In genomic region chr13:84062616-84063015, GRCm38 (mm10) we compare ENCODE assay signal across 18 mouse cellular contexts.
DNase-seq lines count a peak whose midpoint lies in the region; ATAC-seq lines count a peak whose summit lies in the region.
"Had no signal": no experiment of that assay in that cellular context is flagged by ENCODE, and none has a peak within 500 bp of the region (broad histone marks: within the 10 kb centered on the region; RNA-seq: fewer than 3 reads in every experiment).

No protein-coding gene starts in this region.

- 64% methylated on average over 2 of the region's 2 CpGs for WGBS in kidney, embryonic 16.5 days
- WGBS in forebrain, embryonic 13.5 days = 7% methylated on average over 2 of the region's 2 CpGs
- 33% methylated on average over 2 of the region's 2 CpGs for WGBS in hindbrain, embryonic 16.5 days
- 31% methylated on average over 2 of the region's 2 CpGs for WGBS in neural tube, embryonic 13.5 days

- no peaks in the 10 kb centered on the region for H3K9me3 ChIP-seq in kidney, embryonic 16.5 days (ENCODE audit: low read length)
- H3K9me3 ChIP-seq in forebrain, embryonic 13.5 days (replicated peaks) = no peaks in the 10 kb centered on the region
- H3K9me3 ChIP-seq in hindbrain, embryonic 16.5 days (ENCODE audit: control insufficient read depth, low read length) = no peaks in the 10 kb centered on the region
- no peaks in the 10 kb centered on the region for H3K9me3 ChIP-seq in neural tube, embryonic 13.5 days
- H3K9me3 ChIP-seq: heart, embryonic 10.5 days; limb, embryonic 10.5 days had no signal

- 0 out of 2 replicates have a peak overlapping the region, but pooled peaks have one; percentile 36 for H3K27ac ChIP-seq in kidney, embryonic 16.5 days (ENCODE audit: low read length)
- H3K27ac ChIP-seq in forebrain, embryonic 13.5 days = peak overlapping the region; percentile 99
- H3K27ac ChIP-seq in hindbrain, embryonic 16.5 days (ENCODE audit: low read depth, low read length) = peak overlapping the region; percentile 93
- peak overlapping the region; percentile 99 for H3K27ac ChIP-seq in neural tube, embryonic 13.5 days (replicated peaks)
- H3K27ac ChIP-seq: gastrocnemius, adult 2 months; heart, embryonic 10.5 days; limb, embryonic 10.5 days; liver, embryonic 14.5 days had no signal

- no peaks in the 10 kb centered on the region for H3K27me3 ChIP-seq in kidney, embryonic 16.5 days (ENCODE audit: insufficient read depth, low read length)
- no peaks in the 10 kb centered on the region for H3K27me3 ChIP-seq in forebrain, embryonic 13.5 days
- no peaks in the 10 kb centered on the region for H3K27me3 ChIP-seq in hindbrain, embryonic 16.5 days (replicated peaks; ENCODE audit: control insufficient read depth, insufficient read depth, low read length)
- H3K27me3 ChIP-seq in neural tube, embryonic 13.5 days = no peaks in the 10 kb centered on the region

- peaks cover 20% of the 10 kb centered on the region for H3K4me1 ChIP-seq in kidney, embryonic 16.5 days (ENCODE audit: insufficient read depth, low read length)
- peaks cover 83% of the 10 kb centered on the region for H3K4me1 ChIP-seq in forebrain, embryonic 13.5 days
- peaks cover 29% of the 10 kb centered on the region for H3K4me1 ChIP-seq in hindbrain, embryonic 16.5 days (ENCODE audit: control insufficient read depth, insufficient read depth, low read depth, low read length)
- H3K4me1 ChIP-seq in neural tube, embryonic 13.5 days (replicated peaks) = peaks cover 67% of the 10 kb centered on the region
- H3K4me1 ChIP-seq: heart, embryonic 10.5 days had no signal

- H3K9ac ChIP-seq in kidney, embryonic 16.5 days (replicated peaks; ENCODE audit: low read length) = no peak overlapping the region
- H3K9ac ChIP-seq in forebrain, embryonic 13.5 days = peak overlapping the region; percentile 74
- H3K9ac ChIP-seq in hindbrain, embryonic 16.5 days (ENCODE audit: low read depth, low read length) = peak overlapping the region; percentile 55
- H3K9ac ChIP-seq in neural tube, embryonic 13.5 days = peak overlapping the region; percentile 81
- H3K9ac ChIP-seq: liver, embryonic 14.5 days had no signal

- DNase-seq in kidney, postnatal 25 days = no peak
- DNase-seq in ovary, postnatal 10 days (ENCODE audit: low spot score) = no peak
- no peak for DNase-seq in yolk sac, embryonic 10.5 days (ENCODE audit: low spot score)
- DNase-seq: gastrocnemius, adult 2 months; heart, postnatal 4 days; kidney, adult 8-10 months; lung, postnatal 36 days; thymus, postnatal 14 days had no signal

- no peak overlapping the region for H3K4me3 ChIP-seq in kidney, embryonic 16.5 days (ENCODE audit: low read length)
- peak overlapping the region; percentile 32 for H3K4me3 ChIP-seq in forebrain, embryonic 13.5 days
- H3K4me3 ChIP-seq in hindbrain, embryonic 16.5 days (ENCODE audit: low read length) = peak overlapping the region; percentile 26
- H3K4me3 ChIP-seq in neural tube, embryonic 13.5 days = peak overlapping the region; percentile 37
- H3K4me3 ChIP-seq: erythroblast, embryonic 14.5 days; gastrocnemius, adult 2 months; heart, embryonic 10.5 days; limb, embryonic 10.5 days; myocyte had no signal

- H3K4me2 ChIP-seq in kidney, embryonic 16.5 days (replicated peaks; ENCODE audit: low read depth, low read length) = no peak overlapping the region
- peak overlapping the region; percentile 59 for H3K4me2 ChIP-seq in forebrain, embryonic 13.5 days
- H3K4me2 ChIP-seq in hindbrain, embryonic 16.5 days (ENCODE audit: low read length) = peak overlapping the region; percentile 58
- H3K4me2 ChIP-seq in neural tube, embryonic 13.5 days = peak overlapping the region; percentile 69

- H3K36me3 ChIP-seq in kidney, embryonic 16.5 days (ENCODE audit: insufficient read depth, low read length) = no peaks in the 10 kb centered on the region
- no peaks in the 10 kb centered on the region for H3K36me3 ChIP-seq in forebrain, embryonic 13.5 days (ENCODE audit: poor library complexity, severe bottlenecking)
- H3K36me3 ChIP-seq in hindbrain, embryonic 16.5 days (ENCODE audit: control insufficient read depth, insufficient read depth, low read length) = no peaks in the 10 kb centered on the region
- no peaks in the 10 kb centered on the region for H3K36me3 ChIP-seq in neural tube, embryonic 13.5 days
- H3K36me3 ChIP-seq: heart, embryonic 10.5 days; limb, embryonic 10.5 days had no signal

- no peak for ATAC-seq in kidney, embryonic 16.5 days (ENCODE audit: low FRiP score, low TSS enrichment)
- peak; percentile 4; the same call in 1 of the 2 replicates for ATAC-seq in forebrain, embryonic 13.5 days
- ATAC-seq in hindbrain, embryonic 16.5 days = no peak
- no peak for ATAC-seq in neural tube, embryonic 13.5 days (ENCODE audit: low read depth)
- no peak for ATAC-seq in erythroblast, adult 5-6 weeks (replicated peaks; ENCODE audit: low FRiP score, poor library complexity, severe bottlenecking)

Comparison
In these comparisons a context has a peak if more than half of its experiments do, and no peak if none do; other contexts are left out.
1. H3K27ac ChIP-seq: peak in every context shown above with its lines; median percentile 99 in forebrain, embryonic 13.5 days; 99 in neural tube, embryonic 13.5 days; 93 in hindbrain, embryonic 16.5 days; 36 in kidney, embryonic 16.5 days.